Mouse (Mus musculus) stomach, postnatal 0 days (tissue): ENCODE data around the gene Zfhx3. TPM values are rescaled to one million over a fixed set of nuclear protein-coding genes. Genes with fewer than 3 reads are reported as not detected.

Experiments
- ATAC-seq: fragments of 200-750 bp; cut with Nextera tagmentation; 2 replicates; pipeline ENCODE4 v1.8.0; 2017; ENCODE audit not compliant: low FRiP score, low TSS enrichment
- DNase-seq: peaks from one replicate; pipeline ENCODE4 v3.0.0-alpha.2; 2016; ENCODE audit warnings: low spot score
- H3K27ac ChIP-seq: fragments of 300-500 bp; sonication (generic); replicated peaks from 2 replicates; pipeline ENCODE4 v1.5.1; 2014; ENCODE audit warnings: mild to moderate bottlenecking, control low read depth
- H3K27me3 ChIP-seq: fragments of 300-500 bp; sonication (generic); 2 replicates; pipeline ENCODE4 v1.6.1; 2014; ENCODE audit warnings: low read length; ENCODE audit not compliant: control insufficient read depth, insufficient read depth
- H3K36me3 ChIP-seq: fragments of 300-500 bp; sonication (generic); 2 replicates; pipeline ENCODE4 v1.6.1; 2014; ENCODE audit warnings: low read length, mixed read lengths; ENCODE audit not compliant: control insufficient read depth, insufficient read depth
- H3K4me1 ChIP-seq: fragments of 300-500 bp; sonication (generic); replicated peaks from 2 replicates; pipeline ENCODE4 v1.6.1; 2014; ENCODE audit warnings: antibody characterized with exemption; ENCODE audit not compliant: control insufficient read depth, insufficient read depth
- H3K4me2 ChIP-seq: fragments of 300-500 bp; sonication (generic); replicated peaks from 2 replicates; pipeline ENCODE4 v1.6.1; 2014; ENCODE audit warnings: low read depth, mild to moderate bottlenecking, control low read depth, moderate library complexity
- H3K4me3 ChIP-seq: fragments of 300-500 bp; sonication (generic); 2 replicates; pipeline ENCODE4 v1.5.1; 2014; ENCODE audit warnings: low read depth, low read length, control low read depth
- H3K9ac ChIP-seq: fragments of 300-500 bp; sonication (generic); 2 replicates; pipeline ENCODE4 v1.6.1; 2014; ENCODE audit warnings: mild to moderate bottlenecking, low read length, control low read depth, mixed read lengths
- H3K9me3 ChIP-seq: fragments of 300-500 bp; sonication (generic); 2 replicates; pipeline ENCODE4 v1.6.1; 2016; ENCODE audit warnings: low read length; ENCODE audit not compliant: control insufficient read depth
- CTCF ChIP-seq: IDR thresholded peaks from 2 replicates; pipeline ENCODE4 v1.5.1; 2016; ENCODE audit warnings: antibody characterized with exemption, low read depth, mild to moderate bottlenecking, moderate library complexity
- EP300 ChIP-seq: optimal IDR thresholded peaks from 2 replicates; pipeline ENCODE3; 2016; ENCODE audit warnings: antibody characterized with exemption
- WGBS: fragments of 180-500 bp; shearing (Covaris S2); extraction: QIAGEN DNeasy Blood & Tissue Kit; methylation state at CpG from one replicate; pipeline ENCODE4 v1.1.7; 2014; 5-methylcytosine and 5-hydroxymethylcytosine counted together
- polyA plus RNA-seq: library from polyadenylated mRNA; unstranded; fragments of >200 nt; fragmentation: Nextera tagmentation; extraction: Ambion mirVana; gene quantifications from 2 replicates; pipeline ENCODE4 v1.2.1, GENCODE M21; 2015

The Zfhx3 gene
- polyA plus RNA-seq, 1 experiment from 2014 or later = 4.6 TPM

DNA sequence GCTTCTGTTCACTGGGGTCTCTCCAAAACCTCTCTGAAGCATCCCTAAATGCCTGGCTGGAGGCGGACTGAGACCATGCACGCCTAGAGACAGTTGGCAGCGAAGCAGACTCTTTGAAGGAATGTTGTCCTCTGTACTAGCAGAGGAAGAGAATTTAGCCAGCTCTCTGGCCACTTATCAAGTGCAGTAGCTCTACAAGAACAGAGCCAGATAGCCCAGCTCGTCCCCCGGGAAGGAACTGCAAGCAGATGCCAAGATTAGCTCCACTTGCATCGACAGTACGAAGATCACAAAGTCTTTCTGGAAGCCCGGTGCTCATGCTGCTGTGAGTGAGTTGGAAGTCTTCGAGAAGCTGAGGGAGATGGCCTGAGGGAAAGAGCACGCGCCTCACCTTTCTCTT is 983.7 kb downstream of the Zfhx3 start:
- Histone ChIP-seq H3K27ac (no peak overlapping the region), H3K4me2 (no peak overlapping the region), H3K4me1 (no peaks in the 10 kb centered on the region), H3K36me3 (no peaks in the 10 kb centered on the region), H3K9me3 (no peaks in the 10 kb centered on the region), H3K9ac (no peak overlapping the region), H3K27me3 (no peaks in the 10 kb centered on the region), H3K4me3 (no peak overlapping the region)
- DNase-seq (no peak), ATAC-seq (no peak)
- 56% methylated on average over 11 of the region's 11 CpGs for WGBS
- TF ChIP-seq CTCF = no peak
- no peak for TF ChIP-seq EP300

DNA sequence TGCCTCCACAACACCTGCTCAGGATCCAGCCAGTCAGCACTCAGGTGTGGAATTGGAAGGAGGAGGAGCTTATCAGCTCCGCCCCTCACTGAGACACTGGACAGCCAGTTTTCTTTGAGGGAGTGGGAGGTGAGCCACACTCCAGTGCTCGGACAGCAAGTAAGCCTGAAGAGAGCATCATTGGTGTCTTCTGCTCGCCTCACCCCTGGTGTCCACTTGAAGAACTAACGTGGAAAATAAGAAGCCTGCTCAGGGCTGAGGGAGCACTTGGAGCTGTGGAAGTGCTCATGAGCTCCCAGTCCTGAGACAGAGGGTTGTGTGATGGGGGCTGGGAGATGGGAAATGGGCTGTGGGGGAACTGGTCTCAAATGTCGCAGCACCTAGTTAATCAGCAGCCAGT is 988.2 kb downstream of the Zfhx3 start:
- ATAC-seq (no peak), DNase-seq (no peak)
- no peaks in the 10 kb centered on the region for H3K4me1 ChIP-seq
- no peaks in the 10 kb centered on the region for H3K9me3 ChIP-seq
- H3K4me3 ChIP-seq = no peak overlapping the region
- no peaks in the 10 kb centered on the region for H3K27me3 ChIP-seq
- TF ChIP-seq EP300 (no peak), CTCF (peak; percentile 19; the same call in 1 of the 2 replicates)
- H3K4me2 ChIP-seq = no peak overlapping the region
- H3K9ac ChIP-seq = no peak overlapping the region
- peaks cover 10% of the 10 kb centered on the region for H3K36me3 ChIP-seq
- 64% methylated on average over 5 of the region's 5 CpGs for WGBS
- no peak overlapping the region for H3K27ac ChIP-seq

DNA sequence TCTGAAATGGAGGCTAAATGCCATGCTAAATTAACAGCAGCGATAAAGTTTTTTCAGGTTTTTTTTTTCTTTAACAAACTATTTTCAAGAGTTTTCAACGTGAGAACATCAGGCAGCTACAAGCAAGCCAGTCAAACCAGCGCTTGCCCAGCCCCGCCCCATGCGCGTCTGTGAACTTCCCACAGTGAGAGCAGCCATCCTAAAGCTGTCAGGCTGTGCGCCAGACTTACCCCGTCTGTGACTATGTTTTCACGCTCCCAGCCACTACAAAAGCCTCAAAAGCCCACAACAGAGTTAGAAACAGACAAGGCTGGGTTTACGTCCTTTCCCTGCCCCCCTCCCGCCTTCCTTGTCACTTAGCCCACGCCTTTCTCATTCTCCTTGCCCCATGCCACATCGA is 989.4 kb downstream of the Zfhx3 start:
- WGBS = 34% methylated on average over 13 of the region's 13 CpGs
- no peak for ATAC-seq
- no peak overlapping the region for H3K4me3 ChIP-seq
- H3K4me2 ChIP-seq = peak overlapping the region; percentile 0; the same call in 1 of the 2 replicates
- peak; percentile 35 for DNase-seq
- no peak overlapping the region for H3K27ac ChIP-seq
- no peak overlapping the region for H3K9ac ChIP-seq
- no peaks in the 10 kb centered on the region for H3K27me3 ChIP-seq
- no peaks in the 10 kb centered on the region for H3K4me1 ChIP-seq
- TF ChIP-seq EP300 (no peak), CTCF (no peak)
- no peaks in the 10 kb centered on the region for H3K9me3 ChIP-seq
- peaks cover 10% of the 10 kb centered on the region for H3K36me3 ChIP-seq

DNA sequence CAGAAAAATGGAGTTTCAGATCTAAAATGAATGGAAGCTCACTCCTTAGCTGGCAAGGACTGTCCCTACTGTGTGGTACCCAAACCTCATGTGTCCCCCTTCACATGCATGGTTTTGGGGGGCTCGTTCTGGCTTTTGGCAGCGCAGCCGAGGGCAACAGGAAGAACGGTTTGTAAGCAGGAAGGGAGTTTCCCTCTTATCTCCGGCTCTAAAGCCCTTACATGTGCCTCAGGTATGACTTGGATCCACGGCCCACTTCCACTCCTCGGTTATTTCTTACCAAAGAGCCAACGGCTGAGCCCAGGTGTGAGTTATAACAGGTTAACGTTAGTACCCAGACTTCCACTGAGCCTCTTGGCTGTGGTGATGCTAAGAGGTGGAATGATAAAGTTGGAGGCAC is 990.3 kb downstream of the Zfhx3 start:
- no peaks in the 10 kb centered on the region for H3K27me3 ChIP-seq
- no peak for DNase-seq
- 86% methylated on average over 9 of the region's 9 CpGs for WGBS
- ATAC-seq = no peak
- no peak overlapping the region for H3K27ac ChIP-seq
- H3K4me2 ChIP-seq = no peak overlapping the region
- H3K36me3 ChIP-seq = peaks cover 12% of the 10 kb centered on the region
- TF ChIP-seq EP300 (no peak), CTCF (no peak)
- no peaks in the 10 kb centered on the region for H3K4me1 ChIP-seq
- no peaks in the 10 kb centered on the region for H3K9me3 ChIP-seq
- H3K4me3 ChIP-seq = no peak overlapping the region
- no peak overlapping the region for H3K9ac ChIP-seq

DNA sequence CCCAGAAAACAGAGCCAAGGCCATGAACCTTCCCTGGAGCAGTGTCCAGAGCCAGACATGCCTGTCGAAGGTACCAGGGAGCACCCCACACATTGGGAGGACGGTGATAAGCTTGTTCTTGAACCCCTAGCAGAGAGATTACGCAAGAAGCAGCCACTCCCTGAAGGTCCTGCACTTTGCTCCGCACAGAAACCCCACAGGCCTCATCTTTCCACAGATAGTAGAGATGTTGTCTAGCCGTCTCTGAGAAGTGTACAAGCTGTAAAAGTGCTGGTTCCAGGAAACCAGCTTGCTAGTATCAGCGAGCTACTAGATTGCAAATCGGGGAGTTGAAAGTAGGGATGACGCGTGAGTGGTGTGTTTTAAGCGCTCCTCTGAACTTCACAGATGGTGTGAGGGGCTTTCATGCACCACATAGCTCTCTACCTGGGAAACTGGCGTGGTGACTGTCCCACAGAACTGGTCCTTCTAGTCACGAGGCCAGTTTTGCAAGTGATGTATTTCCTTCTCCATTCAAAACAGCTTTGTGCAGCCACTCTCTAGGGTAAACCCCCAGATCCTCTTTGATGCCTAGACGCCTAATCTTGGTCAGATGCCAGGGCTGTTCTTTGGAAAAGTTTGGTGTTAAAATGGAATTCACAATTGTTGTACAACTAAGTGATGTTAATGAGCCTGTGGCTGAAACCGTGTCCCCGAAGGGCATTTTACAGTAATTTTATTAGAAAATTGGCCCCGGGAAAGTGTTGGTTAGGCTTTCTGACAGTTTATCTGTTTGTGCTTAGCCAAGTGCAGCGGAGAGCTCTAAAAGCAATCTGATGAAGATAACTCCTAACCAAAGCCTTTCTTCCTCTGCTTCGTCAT is 993.6 kb downstream of the Zfhx3 start:
- no peak for ATAC-seq
- no peak overlapping the region for H3K9ac ChIP-seq

DNA sequence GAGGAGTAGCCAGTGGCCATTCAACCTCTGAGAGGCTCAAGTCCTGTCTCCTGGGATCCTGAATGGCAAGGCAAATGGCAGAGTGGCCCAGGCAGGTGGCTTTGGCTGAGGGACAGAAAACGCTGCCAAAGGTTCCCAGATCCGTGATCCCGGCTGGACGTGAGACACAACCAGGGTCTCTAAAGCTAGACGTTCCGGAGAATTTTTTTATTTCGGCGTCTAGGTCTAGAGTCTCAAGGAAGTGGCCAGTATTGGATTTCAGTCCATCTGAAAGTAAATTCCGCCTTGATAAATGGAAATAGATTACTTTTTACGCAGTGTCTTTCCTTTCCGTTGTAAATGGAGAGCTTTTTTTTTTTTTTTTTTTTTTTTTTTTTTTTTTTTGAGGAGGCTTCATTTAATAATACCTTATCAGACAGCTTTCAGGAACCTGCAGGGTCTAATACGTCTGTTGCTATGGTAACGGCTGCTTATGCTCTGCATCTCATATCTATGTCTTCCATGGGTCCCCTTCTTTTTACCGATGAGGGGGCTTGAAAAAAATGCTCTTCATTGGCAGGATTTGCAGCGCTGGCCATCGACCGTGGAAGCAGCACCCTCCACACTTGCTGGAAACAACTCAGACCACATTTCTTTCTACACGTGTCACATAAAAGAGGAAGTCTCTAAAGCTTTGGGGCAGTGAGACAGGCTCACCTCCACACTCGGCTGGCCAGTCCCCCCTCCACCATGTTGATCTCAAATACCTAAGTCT is 994.4 kb downstream of the Zfhx3 start:
- Histone ChIP-seq H3K4me2 (no peak overlapping the region), H3K4me1 (no peaks in the 10 kb centered on the region), H3K27me3 (no peaks in the 10 kb centered on the region), H3K4me3 (no peak overlapping the region), H3K27ac (no peak overlapping the region), H3K36me3 (peaks cover 18% of the 10 kb centered on the region), H3K9me3 (no peaks in the 10 kb centered on the region), H3K9ac (no peak overlapping the region)
- DNase-seq (no peak), ATAC-seq (no peak)
- TF ChIP-seq EP300 (no peak), CTCF (no peak)
- WGBS = 78% methylated on average over 19 of the region's 19 CpGs

More for the DNA sequence above, 993.6 kb downstream of the Zfhx3 start:
- TF ChIP-seq EP300 (peak; percentile 43), CTCF (no peak)
- Histone ChIP-seq H3K36me3 (peaks cover 14% of the 10 kb centered on the region), H3K4me2 (no peak overlapping the region), H3K27me3 (no peaks in the 10 kb centered on the region), H3K4me3 (no peak overlapping the region), H3K27ac (no peak overlapping the region), H3K4me1 (no peaks in the 10 kb centered on the region), H3K9me3 (no peaks in the 10 kb centered on the region)
- DNase-seq = no peak
- 64% methylated on average over 18 of the region's 18 CpGs for WGBS
